Mouse (Mus musculus) forebrain, embryonic 16.5 days (tissue): Measurements from ENCODE around the gene Trmt61a. TPM values are rescaled to one million over a fixed set of nuclear protein-coding genes. Genes with fewer than 3 reads are reported as not detected.

Source experiments
- ATAC-seq: fragments of 200-750 bp; cut with Nextera tagmentation; 2 replicates; pipeline ENCODE4 v1.8.0; 2017; ENCODE audit warnings: mild to moderate bottlenecking, moderate library complexity
- H3K27ac ChIP-seq: fragments of 300-500 bp; sonication (generic); 2 replicates; pipeline ENCODE4 v1.5.1; 2014; ENCODE audit warnings: low read length, control low read depth
- H3K27me3 ChIP-seq: fragments of 300-500 bp; sonication (generic); replicated peaks from 2 replicates; pipeline ENCODE4 v1.6.1; 2014; ENCODE audit warnings: low read length; ENCODE audit not compliant: control insufficient read depth, insufficient read depth
- H3K36me3 ChIP-seq: fragments of 300-500 bp; sonication (generic); 2 replicates; pipeline ENCODE4 v1.6.1; 2014; ENCODE audit not compliant: control insufficient read depth, insufficient read depth
- H3K4me1 ChIP-seq: fragments of 300-500 bp; sonication (generic); replicated peaks from 2 replicates; pipeline ENCODE4 v1.6.1; 2014; ENCODE audit warnings: low read length; ENCODE audit not compliant: control insufficient read depth, insufficient read depth
- H3K4me2 ChIP-seq: fragments of 300-500 bp; sonication (generic); 2 replicates; pipeline ENCODE4 v1.6.1; 2014; ENCODE audit warnings: mild to moderate bottlenecking, low read length, control low read depth
- H3K4me3 ChIP-seq: fragments of 300-500 bp; sonication (generic); replicated peaks from 2 replicates; pipeline ENCODE4 v1.5.1; 2014; ENCODE audit warnings: mild to moderate bottlenecking, low read length, control low read depth
- H3K9ac ChIP-seq: fragments of 300-500 bp; sonication (generic); replicated peaks from 2 replicates; pipeline ENCODE4 v1.6.1; 2014; ENCODE audit warnings: low read depth, low read length, control low read depth
- H3K9me3 ChIP-seq: fragments of 300-500 bp; sonication (generic); 2 replicates; pipeline ENCODE4 v1.6.1; 2016; ENCODE audit warnings: low read length; ENCODE audit not compliant: control insufficient read depth
- WGBS: fragments of 180-500 bp; shearing (Covaris S2); extraction: QIAGEN DNeasy Blood & Tissue Kit; methylation state at CpG from one replicate; pipeline ENCODE4 v1.1.7; 2014; 5-methylcytosine and 5-hydroxymethylcytosine counted together
- polyA plus RNA-seq: library from polyadenylated mRNA; unstranded; fragments of >200 nt; fragmentation: Nextera tagmentation; extraction: Ambion mirVana; gene quantifications from 2 replicates; pipeline ENCODE4 v1.2.1, GENCODE M21; 2015

The Trmt61a gene
- polyA plus RNA-seq, 1 experiment from 2014 or later, result 12.6 TPM

DNA sequence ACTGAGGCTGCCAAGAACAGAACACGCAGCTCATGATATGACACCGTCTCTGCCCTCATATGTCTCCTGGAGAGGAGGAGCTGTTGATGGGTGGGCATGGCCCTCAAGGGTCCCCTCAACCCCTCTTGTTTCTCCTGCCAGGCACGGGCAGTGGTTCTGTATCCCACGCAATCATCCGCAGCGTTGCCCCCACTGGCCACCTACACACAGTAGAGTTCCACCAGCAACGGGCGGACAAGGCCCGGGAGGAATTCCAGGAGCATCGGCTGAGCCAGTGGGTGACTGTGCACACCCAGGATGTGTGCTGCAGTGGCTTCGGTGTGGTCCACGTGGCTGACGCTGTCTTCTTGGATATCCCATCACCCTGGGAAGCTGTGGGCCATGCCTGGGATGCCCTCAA is 2.8 kb downstream of the Trmt61a start:
- WGBS, result 93% methylated on average over 13 of the region's 13 CpGs
- Histone ChIP-seq H3K27ac (no peak overlapping the region), H3K4me2 (no peak overlapping the region), H3K4me3 (no peak overlapping the region), H3K4me1 (peaks cover 19% of the 10 kb centered on the region), H3K9ac (no peak overlapping the region), H3K27me3 (no peaks in the 10 kb centered on the region), H3K9me3 (no peaks in the 10 kb centered on the region), H3K36me3 (no peaks in the 10 kb centered on the region)
- no peak for ATAC-seq

DNA sequence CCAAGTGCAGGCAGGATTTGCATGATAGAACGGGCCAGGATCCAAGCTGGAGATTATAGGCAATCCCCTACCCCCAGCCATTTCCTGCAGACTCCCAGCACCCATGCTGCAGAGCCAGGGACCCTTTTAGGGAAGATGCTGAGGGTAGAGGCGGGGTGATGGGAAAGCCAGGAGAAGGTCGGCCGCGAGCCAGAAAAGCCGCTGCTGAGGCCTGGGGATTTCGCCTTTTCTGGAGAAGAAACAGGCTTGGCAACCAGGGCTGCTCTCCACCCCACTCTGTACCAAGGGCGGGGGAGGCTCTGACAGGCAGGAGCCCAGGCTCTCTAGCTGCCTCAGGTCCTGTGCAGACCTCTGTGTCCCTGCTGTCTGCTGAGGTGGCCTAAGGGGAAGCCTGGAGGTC is 3.4 kb downstream of the Trmt61a start:
- no peak for ATAC-seq
- Histone ChIP-seq H3K36me3 (no peaks in the 10 kb centered on the region), H3K27me3 (no peaks in the 10 kb centered on the region), H3K9ac (no peak overlapping the region), H3K4me1 (peaks cover 19% of the 10 kb centered on the region), H3K4me3 (no peak overlapping the region), H3K4me2 (no peak overlapping the region), H3K27ac (no peak overlapping the region), H3K9me3 (no peaks in the 10 kb centered on the region)
- 86% methylated on average over 8 of the region's 8 CpGs for WGBS

DNA sequence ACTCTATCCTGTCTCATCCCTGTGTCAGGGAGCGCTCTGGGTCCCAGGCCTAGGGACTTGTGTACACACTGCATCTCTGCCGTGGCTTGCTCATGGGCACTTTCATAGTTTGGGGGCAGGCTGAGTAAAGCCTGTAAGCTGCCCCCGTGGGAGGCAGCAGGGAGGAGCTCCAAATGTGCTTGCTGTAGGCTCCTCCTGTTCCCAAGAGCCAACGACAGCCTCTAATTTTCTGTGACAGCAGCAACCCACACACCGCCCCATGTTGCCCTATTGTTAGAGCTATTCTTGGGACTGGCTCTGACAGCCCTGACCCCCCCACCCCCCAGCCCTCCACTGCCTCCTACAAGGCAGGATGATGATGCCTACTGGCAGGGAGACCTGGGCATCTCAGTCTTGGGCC is 4.1 kb downstream of the Trmt61a start:
- no peaks in the 10 kb centered on the region for H3K27me3 ChIP-seq
- no peak overlapping the region for H3K9ac ChIP-seq
- H3K36me3 ChIP-seq, result no peaks in the 10 kb centered on the region
- no peak for ATAC-seq
- 81% methylated on average over 5 of the region's 5 CpGs for WGBS
- no peak overlapping the region for H3K27ac ChIP-seq
- H3K4me2 ChIP-seq, result no peak overlapping the region
- no peak overlapping the region for H3K4me3 ChIP-seq
- H3K4me1 ChIP-seq, result peaks cover 19% of the 10 kb centered on the region
- H3K9me3 ChIP-seq, result no peaks in the 10 kb centered on the region

DNA sequence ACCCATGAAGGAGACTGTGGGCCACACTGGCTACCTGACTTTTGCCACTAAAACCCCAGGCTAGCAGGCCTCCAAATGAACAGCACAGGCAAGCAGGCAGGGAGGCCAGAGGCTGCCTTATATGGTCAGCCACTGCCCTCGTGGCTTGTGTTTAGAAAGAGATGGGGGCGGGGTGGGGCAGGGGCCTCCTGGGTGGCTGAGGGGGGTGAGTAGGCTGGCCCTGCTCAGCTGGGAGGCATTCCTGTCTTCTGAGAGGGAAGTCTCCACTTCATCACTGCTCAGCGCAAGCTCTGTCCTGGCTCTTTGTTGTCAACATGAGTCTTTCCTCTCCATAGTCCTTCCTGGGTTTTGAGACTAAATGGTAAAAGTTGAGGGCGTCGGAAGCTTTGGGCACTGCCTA is 4.9 kb downstream of the Trmt61a start:
- Histone ChIP-seq H3K4me3 (no peak overlapping the region), H3K27me3 (no peaks in the 10 kb centered on the region), H3K9ac (no peak overlapping the region), H3K4me1 (peaks cover 20% of the 10 kb centered on the region), H3K27ac (no peak overlapping the region), H3K9me3 (no peaks in the 10 kb centered on the region), H3K36me3 (no peaks in the 10 kb centered on the region), H3K4me2 (no peak overlapping the region)
- 71% methylated on average over 5 of the region's 5 CpGs for WGBS
- no peak for ATAC-seq

DNA sequence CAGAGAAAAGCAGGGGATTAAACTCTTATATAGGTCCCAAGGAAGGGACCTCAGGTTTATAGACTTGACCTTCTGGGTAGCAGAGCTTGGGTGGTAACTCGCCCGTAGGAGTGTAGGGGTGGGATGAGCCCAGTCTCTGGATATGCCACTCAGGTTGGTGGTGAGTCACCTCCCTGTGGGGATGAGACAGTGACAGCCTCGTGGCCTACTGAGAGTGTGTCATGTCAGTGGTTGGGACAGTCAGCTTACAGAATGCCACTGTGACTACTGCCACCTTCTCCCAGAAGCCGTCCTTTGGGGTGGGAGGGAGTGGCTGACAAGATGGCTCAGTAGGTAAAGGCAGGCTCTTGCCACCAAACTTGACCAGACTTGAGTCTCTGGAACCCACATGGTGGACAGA is 8.5 kb downstream of the Trmt61a start:
- Histone ChIP-seq H3K4me1 (peaks cover 14% of the 10 kb centered on the region), H3K9me3 (no peaks in the 10 kb centered on the region), H3K27me3 (no peaks in the 10 kb centered on the region), H3K36me3 (no peaks in the 10 kb centered on the region), H3K27ac (no peak overlapping the region), H3K4me2 (no peak overlapping the region), H3K9ac (no peak overlapping the region), H3K4me3 (no peak overlapping the region)
- 90% methylated on average over 4 of the region's 4 CpGs for WGBS
- ATAC-seq, result no peak

DNA sequence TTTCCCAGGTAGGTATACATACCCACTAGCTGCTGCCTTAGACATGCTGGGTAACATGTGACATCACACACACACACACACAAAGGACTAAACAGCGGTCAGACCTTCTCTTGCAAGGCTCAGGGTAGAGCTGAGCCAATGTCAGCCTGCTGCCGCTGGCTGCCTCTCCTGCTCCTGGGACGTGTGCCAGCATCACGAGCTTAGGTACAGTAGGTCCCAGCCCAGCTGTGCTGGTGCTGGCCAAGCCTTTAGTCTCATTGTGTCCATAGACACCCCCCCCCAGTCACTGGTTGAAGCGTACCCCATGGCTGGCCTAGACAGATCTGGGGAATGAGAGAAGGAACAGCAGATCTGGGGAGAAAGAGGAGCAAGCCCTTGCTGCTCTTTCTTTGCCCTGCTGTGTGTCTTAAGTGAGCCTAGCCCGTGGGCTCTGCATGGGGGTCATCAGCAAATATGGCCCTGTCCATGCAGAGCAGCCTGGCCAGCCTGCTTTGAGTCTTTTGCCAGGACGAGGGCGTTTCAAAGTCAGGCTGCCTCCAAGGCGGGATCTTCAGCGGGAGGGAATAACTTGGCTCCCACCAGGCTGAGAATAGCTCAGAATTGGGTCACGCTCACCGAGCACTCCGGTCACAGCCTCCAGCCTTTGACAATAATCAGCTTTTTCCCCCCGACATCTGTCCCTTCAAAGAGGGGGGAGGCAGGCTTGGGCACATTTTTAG is 9.6 kb downstream of the Trmt61a start:
- H3K9me3 ChIP-seq, result no peaks in the 10 kb centered on the region
- 8% methylated on average over 14 of the region's 14 CpGs for WGBS
- H3K27ac ChIP-seq, result peak overlapping the region; percentile 85
- H3K4me2 ChIP-seq, result no peak overlapping the region
- ATAC-seq, result peak; percentile 79
- H3K27me3 ChIP-seq, result no peaks in the 10 kb centered on the region
- no peaks in the 10 kb centered on the region for H3K36me3 ChIP-seq
- H3K9ac ChIP-seq, result peak overlapping the region; percentile 37; the same call in 1 of the 2 replicates
- no peak overlapping the region for H3K4me3 ChIP-seq
- peaks cover 20% of the 10 kb centered on the region for H3K4me1 ChIP-seq

DNA sequence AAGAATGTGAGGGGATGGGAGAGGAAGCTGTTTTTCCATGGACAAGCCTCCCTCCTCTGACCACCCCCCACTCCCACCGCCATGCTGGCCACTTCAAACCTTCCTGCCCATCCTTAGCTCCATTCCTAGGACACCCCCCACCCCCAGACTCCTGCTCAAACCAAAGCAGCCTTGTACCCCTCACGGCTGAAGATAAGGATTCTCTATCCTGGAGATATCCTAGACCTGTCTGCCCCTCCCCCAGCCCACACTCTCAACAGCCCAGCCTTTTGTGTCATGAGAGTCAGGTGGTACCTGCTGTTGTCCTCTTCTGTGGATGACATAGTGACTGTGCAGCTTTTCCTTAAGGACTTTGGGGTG is 10.1 kb downstream of the Trmt61a start:
- Histone ChIP-seq H3K9me3 (no peaks in the 10 kb centered on the region), H3K4me2 (no peak overlapping the region), H3K4me1 (peaks cover 26% of the 10 kb centered on the region), H3K27me3 (no peaks in the 10 kb centered on the region), H3K4me3 (no peak overlapping the region), H3K27ac (peak overlapping the region; percentile 85), H3K9ac (peak overlapping the region; percentile 37; the same call in 1 of the 2 replicates), H3K36me3 (no peaks in the 10 kb centered on the region)
- no peak for ATAC-seq
- 49% methylated on average over 2 of the region's 2 CpGs for WGBS

DNA sequence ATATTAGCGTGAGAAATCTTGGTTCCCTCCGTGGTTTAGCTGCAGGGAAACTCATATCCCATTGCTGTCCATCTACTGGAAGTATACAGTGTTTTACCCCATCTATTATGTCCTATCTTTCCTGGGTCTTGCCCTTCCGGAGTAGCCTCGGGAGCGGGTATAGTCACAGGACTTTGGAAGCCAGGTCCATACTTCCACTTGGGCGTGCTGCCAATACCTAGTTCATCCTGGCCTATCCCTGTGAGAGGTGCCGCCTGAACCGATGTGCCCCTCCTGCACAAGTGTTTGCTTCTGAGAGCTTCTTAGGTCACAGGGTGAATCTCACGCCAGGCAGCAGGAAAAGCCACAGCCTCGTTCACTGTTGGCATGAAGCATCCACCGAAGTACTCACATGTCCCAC is 11.5 kb downstream of the Trmt61a start:
- H3K4me1 ChIP-seq, result peaks cover 38% of the 10 kb centered on the region
- H3K4me3 ChIP-seq, result no peak overlapping the region
- WGBS, result 82% methylated on average over 11 of the region's 11 CpGs
- no peaks in the 10 kb centered on the region for H3K27me3 ChIP-seq
- no peak overlapping the region for H3K9ac ChIP-seq
- ATAC-seq, result no peak
- no peak overlapping the region for H3K4me2 ChIP-seq
- no peaks in the 10 kb centered on the region for H3K36me3 ChIP-seq
- no peak overlapping the region for H3K27ac ChIP-seq
- H3K9me3 ChIP-seq, result no peaks in the 10 kb centered on the region

DNA sequence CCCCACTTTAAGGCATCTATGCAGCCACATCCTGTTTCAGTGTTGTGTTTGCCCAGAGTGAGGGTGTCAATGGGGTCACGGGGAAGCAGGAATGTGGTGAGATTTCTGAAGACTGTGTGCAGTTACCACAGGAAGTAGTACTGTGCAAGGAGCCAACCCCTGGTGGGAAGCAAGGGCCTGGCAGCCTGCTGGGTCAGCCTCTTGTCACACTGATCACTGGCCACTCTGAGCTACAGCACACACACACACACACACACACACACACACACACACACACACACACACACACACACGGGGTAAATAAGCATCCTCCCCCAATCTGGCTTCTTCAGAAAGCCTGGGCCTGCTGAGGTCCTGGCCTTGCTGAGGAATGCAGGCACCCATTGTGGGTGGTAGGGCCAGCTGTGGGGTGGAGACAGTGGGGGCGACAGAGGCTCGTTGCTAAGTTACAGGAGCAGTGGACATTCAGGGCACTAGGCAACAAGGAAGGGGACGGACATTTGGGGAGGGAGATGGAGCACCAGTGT is 13.5 kb downstream of the Trmt61a start:
- Histone ChIP-seq H3K4me2 (no peak overlapping the region), H3K4me1 (peaks cover 54% of the 10 kb centered on the region), H3K27me3 (no peaks in the 10 kb centered on the region), H3K27ac (peak overlapping the region; percentile 64), H3K9me3 (no peaks in the 10 kb centered on the region), H3K9ac (no peak overlapping the region), H3K36me3 (no peaks in the 10 kb centered on the region), H3K4me3 (no peak overlapping the region)
- no peak for ATAC-seq
- 13% methylated on average over 5 of the region's 5 CpGs for WGBS

DNA sequence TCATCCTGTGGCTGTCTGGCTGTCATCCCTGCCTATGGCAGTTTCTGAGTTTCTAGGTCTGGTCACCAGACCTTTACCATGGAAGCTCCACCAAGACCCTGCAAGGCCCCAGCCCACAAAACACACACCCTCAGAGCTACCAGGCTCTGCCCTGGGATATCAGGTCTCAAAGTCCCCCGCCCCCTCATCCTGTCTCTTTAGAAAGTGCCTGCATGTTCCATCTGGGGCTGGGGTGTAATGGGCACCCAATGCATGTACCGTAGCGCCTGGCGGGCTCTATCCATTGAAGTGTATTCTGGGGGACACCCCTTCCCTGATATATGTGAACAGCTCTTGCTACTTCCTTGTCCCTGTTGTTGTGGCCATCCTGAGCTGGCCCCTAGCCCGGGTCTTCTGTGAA is 15.0 kb downstream of the Trmt61a start:
- Histone ChIP-seq H3K9me3 (no peaks in the 10 kb centered on the region), H3K27ac (peak overlapping the region; percentile 91), H3K4me2 (no peak overlapping the region), H3K4me1 (peaks cover 44% of the 10 kb centered on the region), H3K4me3 (no peak overlapping the region), H3K36me3 (no peaks in the 10 kb centered on the region), H3K9ac (no peak overlapping the region), H3K27me3 (no peaks in the 10 kb centered on the region)
- ATAC-seq, result no peak
- WGBS, result 60% methylated on average over 5 of the region's 5 CpGs
